11 mouse cellular contexts compared by ENCODE assay signal in genomic region chr3:97507209-97507608, GRCm38 (mm10).
DNase-seq lines count a peak whose midpoint lies in the region; ATAC-seq and TF ChIP-seq lines count a peak whose summit lies in the region.
"Had no signal": no experiment of that assay in that cellular context is flagged by ENCODE, and none has a peak within 500 bp of the region (broad histone marks: within the 10 kb centered on the region; RNA-seq: fewer than 3 reads in every experiment).

No protein-coding gene starts in this region.

- H3K4me2 ChIP-seq in intestine, embryonic 15.5 days (replicated peaks) = no peak overlapping the region
- H3K4me2 ChIP-seq: heart, embryonic 11.5 days had no signal

- 65% methylated on average over 8 of the region's 8 CpGs for WGBS in intestine, embryonic 15.5 days

- no peaks in the 10 kb centered on the region for H3K9me3 ChIP-seq in intestine, embryonic 15.5 days

- H3K36me3 ChIP-seq in intestine, embryonic 15.5 days = no peaks in the 10 kb centered on the region

- no peak for TF ChIP-seq CTCF in layer of hippocampus, adult 2 months (conservative IDR thresholded peaks at IDR 0.05)

- no peaks in the 10 kb centered on the region for H3K27me3 ChIP-seq in intestine, embryonic 15.5 days (replicated peaks)

- DNase-seq in layer of hippocampus, adult 2 months (ENCODE audit: low spot score in 2 of 2) = peak; percentile 41 to 78
- DNase-seq in layer of hippocampus, postnatal 10 days (ENCODE audit: low spot score in 2 of 2) = no peak
- DNase-seq in R1 (ENCODE audit: low read depth, low spot score) = peak; percentile 36
- peak; percentile 55 for DNase-seq in embryo, embryonic 11 days
- DNase-seq in layer of hippocampus, adult 9-11 months = peak; percentile 59
- DNase-seq in cerebellum, adult 9-10 months = no peak
- DNase-seq in urinary bladder, postnatal 4 days (ENCODE audit: low spot score in 2 of 2) = no peak
- DNase-seq: lung, postnatal 10 days had no signal

- peak overlapping the region; percentile 75 for H3K27ac ChIP-seq in layer of hippocampus, adult 2 months
- H3K27ac ChIP-seq in intestine, embryonic 15.5 days = no peak overlapping the region

- no peaks in the 10 kb centered on the region for H3K4me1 ChIP-seq in intestine, embryonic 15.5 days (replicated peaks)

- no peak overlapping the region for H3K9ac ChIP-seq in intestine, embryonic 15.5 days

- no peak for ATAC-seq in intestine, embryonic 15.5 days
- ATAC-seq: inflammation-experienced regulatory T-cells, adult 6 months had no signal

- no peak overlapping the region for H3K4me3 ChIP-seq in layer of hippocampus, adult 2 months
- no peak overlapping the region for H3K4me3 ChIP-seq in intestine, embryonic 15.5 days (replicated peaks)

Comparison
In these comparisons a context has a peak if more than half of its experiments do, and no peak if none do; other contexts are left out.
1. DNase-seq: peak in layer of hippocampus, adult 2 months (2 of 2), R1 (single experiment), embryo, embryonic 11 days (single experiment) and layer of hippocampus, adult 9-11 months (single experiment); none in layer of hippocampus, postnatal 10 days (0 of 2), cerebellum, adult 9-10 months (single experiment) and urinary bladder, postnatal 4 days (0 of 2).